Mouse (Mus musculus) ZHBTc4 (cell line): ENCODE results near the gene Entpd5.
"Not testable (repeated sequence)": the region's sequence is repeated elsewhere in the genome, so short reads cannot be mapped to it uniquely, and the experiment has no call there.

Experiments used
- DNase-seq: peaks from one replicate; pipeline ENCODE4 v3.0.0-alpha.2; 2011; ENCODE audit warnings: low read depth, low spot score

Gene Entpd5

DNA sequence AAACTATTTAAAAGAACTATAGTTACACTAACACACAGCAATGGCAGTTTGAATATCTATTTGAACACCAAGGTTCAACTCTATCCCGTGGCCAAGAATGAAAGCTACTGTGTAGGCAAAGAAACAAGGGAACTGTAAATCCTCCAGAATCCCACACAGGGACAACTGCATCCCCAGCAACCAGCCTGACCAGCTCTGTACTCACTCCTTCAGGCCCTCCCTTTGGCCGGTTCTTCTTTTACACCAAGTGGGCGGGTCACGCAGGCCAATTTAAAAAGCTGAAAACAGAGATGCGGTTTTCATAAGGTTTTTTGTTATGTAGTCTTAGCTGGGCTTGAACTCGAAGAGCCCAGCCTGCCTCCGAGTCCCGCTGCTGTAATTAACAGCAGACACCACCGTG, 9.7 kb downstream of the Entpd5 start:
- no peak for DNase-seq

- no peak for DNase-seq
Observed at GRCm38 (mm10) chr12:84398629-84399028, 10.2 kb downstream of the Entpd5 start.

DNA sequence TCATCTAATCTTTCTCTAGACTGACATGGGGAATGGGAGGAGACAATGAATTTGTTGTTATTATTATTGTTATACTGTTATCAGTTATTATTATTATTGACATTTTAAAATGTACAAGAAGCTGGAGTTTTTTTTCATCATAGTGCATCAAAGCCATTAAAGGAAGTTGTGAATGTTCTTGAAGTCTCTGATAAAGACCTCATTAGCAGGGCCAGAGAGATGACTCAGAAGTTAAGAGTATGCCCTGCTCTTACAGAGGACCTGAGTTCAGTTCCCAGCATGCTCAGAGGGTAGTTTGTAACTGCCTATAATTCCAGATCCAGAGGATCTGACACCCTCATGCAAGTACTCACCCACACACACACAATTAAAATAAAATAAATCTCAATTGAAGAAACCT, 11.1 kb downstream of the Entpd5 start:
- no peak for DNase-seq

DNA sequence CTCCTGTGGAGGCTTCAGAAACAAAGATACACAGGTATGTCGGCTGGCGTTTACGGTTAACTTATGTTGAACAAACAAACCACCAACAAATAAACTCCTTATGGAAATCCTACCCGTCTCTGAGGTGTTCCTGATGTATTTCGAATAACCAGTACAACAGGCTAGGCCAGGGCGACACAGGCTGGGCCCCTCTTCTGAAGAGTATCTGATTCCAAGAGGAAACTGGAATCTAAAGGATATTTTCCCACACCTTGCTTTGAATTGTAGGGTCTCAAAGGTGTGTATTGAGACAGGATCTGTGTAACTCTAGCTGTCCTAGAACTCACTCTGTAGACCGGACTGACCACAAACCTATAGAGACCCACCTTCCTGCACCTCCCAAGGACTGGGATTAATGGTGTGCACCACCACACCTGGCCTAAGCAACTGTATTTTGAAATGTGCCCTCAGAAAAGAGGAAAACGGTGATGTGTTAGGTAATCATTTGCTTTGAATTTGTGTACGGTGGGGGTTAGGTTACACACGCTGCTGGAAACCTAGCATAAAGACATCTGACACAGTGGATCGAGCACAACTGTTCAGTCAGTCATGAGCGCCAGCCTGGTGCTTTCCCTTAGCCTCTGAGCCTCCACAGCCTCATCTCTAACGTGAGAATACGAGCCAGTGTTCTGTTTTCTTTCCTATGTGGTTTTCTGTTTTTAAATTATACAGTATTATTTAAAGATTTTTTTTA, 11.7 kb downstream of the Entpd5 start:
- no peak for DNase-seq

GRCm38 (mm10) chr12:84393847-84394246, 15.0 kb downstream of the Entpd5 start:
- no peak for DNase-seq

DNA sequence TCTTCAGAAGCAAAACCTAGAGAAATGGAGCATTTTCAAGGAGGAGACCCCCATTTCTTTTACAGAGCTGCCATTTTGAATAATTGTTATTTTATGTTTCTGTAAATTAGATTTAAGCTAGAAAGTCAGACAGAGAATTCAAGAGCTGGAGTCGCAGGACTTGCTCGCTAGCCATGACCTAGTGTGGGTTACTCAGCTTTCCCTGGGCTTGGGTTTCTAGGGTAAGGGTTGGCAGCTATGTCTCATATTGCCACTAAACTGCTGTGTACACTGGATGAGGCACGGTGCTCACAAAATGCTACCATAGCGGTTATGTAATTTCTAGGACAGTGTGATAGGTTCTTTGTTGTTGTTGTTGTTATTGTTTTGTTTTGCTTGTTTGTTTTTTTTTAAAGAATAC, 16.1 kb downstream of the Entpd5 start:
- DNase-seq: no peak

DNA sequence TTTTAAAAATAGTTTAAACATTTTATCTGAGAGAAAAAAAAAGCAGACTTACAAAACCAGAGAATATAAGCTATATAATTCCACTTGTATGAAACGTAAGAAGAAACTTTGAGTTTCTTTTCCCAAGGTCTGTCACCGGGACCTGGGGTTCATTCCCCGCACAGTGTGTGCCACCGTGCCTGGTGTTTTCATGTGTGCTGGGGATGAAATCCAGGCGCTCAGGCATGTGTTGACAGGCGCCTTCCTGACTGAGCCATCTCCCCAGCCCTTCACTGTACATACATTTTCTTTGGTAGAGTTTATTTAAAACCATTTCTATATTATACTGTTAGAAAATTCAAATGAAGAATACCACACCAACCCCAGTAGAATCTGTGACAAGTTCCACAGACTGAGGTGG, 18.5 kb downstream of the Entpd5 start:
- no peak for DNase-seq

DNA sequence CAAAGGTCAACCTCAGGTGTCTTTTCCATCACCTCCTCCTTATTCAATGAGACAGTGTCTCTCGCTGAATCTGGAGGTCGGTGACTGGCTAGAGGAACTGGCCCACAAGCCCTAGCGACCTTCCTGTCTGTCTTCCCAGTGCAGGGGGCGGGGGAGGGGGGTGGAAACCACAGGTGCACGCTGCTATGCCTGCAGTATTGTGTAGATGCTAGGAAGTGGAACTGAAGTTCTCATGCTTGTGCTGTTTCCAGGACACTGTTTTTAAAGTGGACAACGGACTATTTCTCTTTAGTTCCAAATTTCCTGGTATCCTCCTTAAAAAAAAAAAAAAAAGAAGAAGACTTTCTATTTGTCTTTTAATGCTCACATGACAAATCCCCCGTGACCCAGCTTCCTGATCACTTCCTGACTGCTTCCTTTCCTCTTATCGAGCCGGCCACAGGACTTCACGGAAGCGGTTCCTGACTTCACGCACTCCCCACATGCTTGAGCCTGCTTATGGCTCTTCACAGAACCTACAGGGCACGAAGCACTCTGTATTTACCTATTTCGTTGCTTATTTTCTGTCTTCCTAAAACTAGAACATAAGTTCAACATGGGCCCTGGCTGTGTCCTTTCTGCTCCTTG, 19.9 kb downstream of the Entpd5 start:
- peak; percentile 53 for DNase-seq

GRCm38 (mm10) chr12:84388097-84388496, 20.7 kb downstream of the Entpd5 start:
- no peak for DNase-seq

DNA sequence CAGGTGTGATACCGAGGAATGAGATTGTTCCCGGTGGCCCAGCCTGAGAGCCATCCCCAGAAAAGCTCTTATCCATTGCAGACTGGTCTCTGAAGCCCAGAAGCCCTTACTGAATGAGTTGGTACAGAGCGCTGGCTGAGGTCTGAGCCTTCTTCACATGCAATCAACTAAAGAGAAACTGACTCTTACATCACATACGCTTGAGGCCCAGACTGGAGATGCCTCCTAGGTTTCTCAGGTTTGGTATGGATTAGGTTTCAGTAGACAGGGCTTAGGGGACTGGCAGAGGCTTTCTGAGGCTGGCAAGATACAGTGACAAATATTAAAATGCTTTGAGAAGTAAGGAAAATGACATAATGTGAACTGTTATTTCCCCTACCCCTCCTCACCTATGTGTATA, 23.4 kb downstream of the Entpd5 start:
- DNase-seq: no peak

DNA sequence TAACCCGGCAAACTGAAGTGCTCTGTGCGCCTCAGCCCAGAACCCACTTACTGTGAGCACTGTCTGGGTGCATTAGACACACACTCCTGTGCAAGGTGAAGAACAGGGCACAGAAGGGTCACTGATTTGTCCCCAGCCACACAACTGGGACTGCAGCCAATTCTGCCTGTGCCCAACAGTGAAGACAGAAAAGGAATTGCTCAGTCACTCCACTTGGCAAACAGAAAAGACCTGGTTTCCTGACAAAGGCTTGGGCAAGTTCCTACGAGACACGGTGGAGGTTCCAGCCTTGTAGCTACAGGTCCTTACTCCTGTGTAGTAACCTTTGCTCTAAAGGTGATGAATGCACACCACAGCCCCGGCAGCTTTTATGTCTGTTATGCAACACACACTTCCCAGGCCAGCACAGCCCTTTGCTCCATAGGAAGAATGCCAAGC, 24.2 kb downstream of the Entpd5 start:
- no peak for DNase-seq

- DNase-seq: no peak
Observed at GRCm38 (mm10) chr12:84382369-84382768, 26.5 kb downstream of the Entpd5 start.

GRCm38 (mm10) chr12:84373831-84374481, 34.9 kb downstream of the Entpd5 start:
- no peak for DNase-seq

- no peak for DNase-seq
Observed at GRCm38 (mm10) chr12:84371647-84372046, 37.2 kb downstream of the Entpd5 start.

- DNase-seq: peak; percentile 88
Observed at GRCm38 (mm10) chr12:84366971-84367370, 41.9 kb downstream of the Entpd5 start.

GRCm38 (mm10) chr12:84365137-84365536, 43.7 kb downstream of the Entpd5 start:
- DNase-seq: no peak

DNA sequence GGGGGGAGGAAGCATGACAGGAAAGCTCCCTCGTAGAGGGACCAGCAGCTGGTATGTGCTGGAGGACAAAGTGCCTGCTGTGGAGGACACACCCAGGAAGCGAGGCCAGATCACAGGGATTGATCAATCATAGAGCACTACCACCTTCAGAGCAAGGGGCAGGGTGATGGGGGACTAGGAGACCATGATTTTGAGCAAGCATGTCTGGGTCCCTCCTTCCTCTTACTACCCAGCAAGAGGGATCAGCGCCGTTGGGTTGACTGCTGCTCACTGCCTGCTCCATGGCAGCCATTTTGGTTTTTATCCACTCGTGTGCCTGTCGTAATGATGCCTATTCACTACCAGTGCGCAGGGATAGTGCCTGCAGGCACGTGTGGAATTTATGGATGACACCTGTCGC, 44.5 kb downstream of the Entpd5 start:
- DNase-seq: peak; percentile 54

DNA sequence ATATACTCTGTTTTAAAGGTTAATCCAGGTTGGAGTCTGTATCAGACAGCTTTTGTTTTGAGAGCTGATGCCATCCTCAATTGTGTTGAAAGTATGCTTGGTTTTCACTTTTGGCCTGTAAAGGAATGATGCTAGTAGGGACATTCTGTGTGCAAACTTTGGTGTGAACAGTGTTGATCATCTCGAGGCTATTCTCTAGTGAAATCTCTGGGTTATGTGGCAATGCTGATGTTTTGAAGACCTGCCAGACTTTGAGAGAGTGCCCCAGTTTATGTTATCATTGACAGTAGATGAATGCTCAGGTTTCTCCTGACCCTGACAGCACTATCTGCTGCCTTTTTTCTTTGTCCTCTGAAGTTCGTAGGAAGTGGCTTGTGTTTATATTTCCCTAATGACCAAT, 46.0 kb downstream of the Entpd5 start:
- no peak for DNase-seq

GRCm38 (mm10) chr12:84361555-84362489, 47.0 kb downstream of the Entpd5 start, which contains the start of the genes Coq6 and Fam161b:
Gene Coq6 (plus strand): TSS chr12:84361657.
Gene Fam161b (minus strand): TSS chr12:84361833.
- DNase-seq: peak; percentile 98

- not testable (repeated sequence) for DNase-seq
Observed at GRCm38 (mm10) chr12:84358699-84359098, 50.1 kb downstream of the Entpd5 start.

DNA sequence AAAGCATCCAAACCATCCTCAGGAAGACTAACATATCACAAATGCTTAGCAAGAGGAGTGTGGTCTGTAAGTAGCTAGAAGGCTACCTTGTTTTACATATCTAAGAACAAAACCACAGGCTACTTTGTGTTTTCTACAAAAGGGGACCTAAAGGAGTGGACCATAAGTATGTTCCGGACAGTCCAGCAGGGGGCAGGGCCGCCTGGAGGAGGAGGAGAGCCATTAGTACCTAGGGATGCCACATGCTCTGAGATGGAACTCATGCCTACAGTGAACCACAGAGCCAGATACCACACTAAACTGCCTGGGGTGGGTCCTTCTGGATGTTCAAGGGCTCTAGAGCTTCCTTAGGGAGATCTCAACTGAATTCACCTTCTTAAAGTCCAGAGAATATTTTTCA, 61.6 kb downstream of the Entpd5 start:
- peak; percentile 62 for DNase-seq
